Mouse (Mus musculus) B cell, adult (primary cell): ENCODE results near the gene Eno1. TPM values are rescaled to one million over a fixed set of nuclear protein-coding genes. Genes with fewer than 3 reads are reported as not detected.

Experiments
- total RNA-seq: library from RNA; stranded (reverse); gene quantifications from 4 replicates; pipeline ENCODE4 v1.2.4, GENCODE M21; 2023; ENCODE audit not compliant: inconsistent age

The Eno1 gene
- total RNA-seq, result 112 to 127 TPM (median 120 TPM) in 4 replicates

DNA sequence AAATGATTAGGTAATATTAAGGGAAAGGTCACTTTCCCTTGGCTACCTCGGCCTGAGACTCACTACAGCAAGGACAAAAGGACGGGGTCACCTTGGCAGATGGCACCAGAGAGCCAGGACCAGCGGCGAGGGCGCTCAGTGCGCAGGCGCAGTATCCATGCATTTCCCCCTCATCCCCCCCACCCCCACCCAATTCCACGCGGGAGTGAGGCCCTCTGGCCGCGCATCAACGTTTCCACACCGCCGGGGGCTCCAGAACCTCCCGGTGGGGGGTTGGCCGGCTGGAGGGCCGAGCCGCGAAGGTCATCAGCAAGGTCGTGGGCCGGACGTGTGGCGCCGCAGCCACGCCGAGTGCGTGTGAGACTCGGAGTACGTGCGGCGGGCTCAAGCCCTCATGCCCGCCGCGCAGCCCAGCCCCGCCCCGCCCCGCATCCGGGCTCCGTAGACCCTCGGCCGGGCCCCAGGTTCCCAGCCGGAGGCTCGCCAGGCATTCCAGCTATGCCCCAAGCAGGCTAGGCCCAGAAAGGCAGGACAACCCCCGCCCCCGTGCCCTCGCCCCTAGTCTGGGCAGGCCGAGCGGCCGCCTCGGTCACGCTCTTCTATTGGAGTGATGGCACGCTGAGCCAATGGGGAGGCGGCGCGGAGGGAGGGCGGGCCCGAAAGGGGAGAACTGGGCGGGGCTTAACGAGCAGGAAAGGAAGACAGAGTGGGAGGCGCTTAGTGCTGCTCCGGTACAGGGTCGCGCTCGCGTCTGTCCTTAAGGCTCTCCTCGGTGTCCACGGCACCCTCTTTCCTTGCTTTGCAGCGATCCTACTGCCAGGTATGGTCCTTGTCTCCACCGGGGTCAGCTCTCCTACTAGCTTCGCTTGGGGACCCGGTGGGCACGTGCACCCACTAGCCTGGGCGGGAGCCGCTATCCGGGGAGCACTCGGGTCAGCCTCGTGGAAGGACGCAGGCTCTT is at the start of gene Eno1:
Gene Eno1, plus strand, starts transcription at position 201 of the 961 bp plus-strand sequence.

DNA sequence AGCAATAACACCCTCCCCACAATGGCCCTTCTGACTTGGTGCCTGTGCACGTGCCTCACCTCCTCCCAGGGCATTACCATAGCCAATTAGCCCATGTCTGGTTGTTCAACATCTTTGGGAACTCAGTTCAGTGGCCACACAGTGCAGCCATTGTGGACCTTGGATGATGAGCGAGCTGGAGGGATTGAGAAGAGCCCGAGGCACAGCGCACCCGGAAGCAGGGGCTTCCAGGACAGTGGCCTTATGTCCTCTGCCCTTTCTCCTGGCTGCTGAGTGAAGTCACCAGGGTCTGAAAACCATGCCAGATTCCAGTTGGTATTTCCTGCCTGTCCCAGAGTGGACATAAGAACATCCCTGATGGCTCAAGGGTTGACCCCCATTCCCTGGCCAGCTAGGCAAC is 35.3 kb upstream of the Eno1 start, which contains the start of gene Car6:
Gene Car6, minus strand, starts transcription at position 101 of the 400 bp plus-strand sequence.

DNA sequence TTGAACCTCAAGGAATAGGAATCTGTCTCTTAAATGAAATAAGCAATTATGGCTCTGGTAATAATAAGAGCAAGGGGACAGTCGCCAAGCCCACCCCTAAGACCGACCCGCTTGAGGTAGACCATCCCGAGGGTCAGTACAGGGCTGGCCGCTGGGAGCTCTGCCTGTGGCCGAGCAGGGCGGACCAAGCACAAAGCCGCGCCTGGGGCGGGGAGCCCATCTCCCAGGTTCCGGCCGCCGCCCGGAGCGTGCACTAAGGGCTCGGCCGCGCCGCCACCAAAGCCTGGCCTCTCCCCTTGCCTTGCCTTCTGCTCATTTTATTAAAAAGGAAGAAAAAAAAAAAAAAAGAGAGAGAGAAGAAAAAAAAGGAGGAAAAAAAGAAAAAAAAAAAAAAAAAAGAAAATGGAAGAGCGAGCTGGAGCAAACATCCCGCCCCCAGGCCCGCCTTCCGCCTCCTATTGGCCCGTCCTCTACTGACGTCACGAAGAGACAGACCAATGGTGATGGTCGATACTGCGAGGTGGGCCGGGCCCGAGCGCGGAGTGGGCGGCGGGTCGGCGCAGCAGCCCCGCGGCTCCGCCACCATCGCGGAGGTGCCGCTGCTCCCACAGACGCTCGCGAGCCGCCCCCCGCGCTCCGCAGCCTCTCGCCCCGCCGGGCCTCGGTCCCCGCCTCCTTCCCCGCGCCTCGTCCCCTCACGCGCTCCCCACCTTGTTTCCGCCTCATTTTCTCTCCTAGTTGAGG is 44.7 kb downstream of the Eno1 start, which contains the start of gene Rere:
Gene Rere, plus strand, starts transcription at position 629 of the 744 bp plus-strand sequence.

Other genes starting within 250 kb of the Eno1 start
- 11.6 to 14.8 TPM (median 12.3 TPM) in 4 replicates for gene H6pd, start 227.7 kb upstream of the Eno1 start, total RNA-seq
- 0.93 to 1.4 TPM (median 1.2 TPM) in 4 replicates for gene Gpr157, start 149.4 kb upstream of the Eno1 start, total RNA-seq
- not detected in 4 replicates for gene Slc2a5, start 117.4 kb upstream of the Eno1 start, total RNA-seq
- gene Slc2a7, start 87.7 kb upstream of the Eno1 start, total RNA-seq, result not detected in 4 replicates
- gene Car6, start 35.4 kb upstream of the Eno1 start, total RNA-seq, result not detected in 4 replicates
- 168 to 196 TPM (median 194 TPM) in 4 replicates for gene Rere, start 44.9 kb downstream of the Eno1 start, total RNA-seq